Mouse (Mus musculus): ENCODE measurements around the gene Gm49339.
"Not testable (repeated sequence)": the region's sequence is repeated elsewhere in the genome, so short reads cannot be mapped to it uniquely, and the experiment has no call there.

Gm49339 gene

DNA sequence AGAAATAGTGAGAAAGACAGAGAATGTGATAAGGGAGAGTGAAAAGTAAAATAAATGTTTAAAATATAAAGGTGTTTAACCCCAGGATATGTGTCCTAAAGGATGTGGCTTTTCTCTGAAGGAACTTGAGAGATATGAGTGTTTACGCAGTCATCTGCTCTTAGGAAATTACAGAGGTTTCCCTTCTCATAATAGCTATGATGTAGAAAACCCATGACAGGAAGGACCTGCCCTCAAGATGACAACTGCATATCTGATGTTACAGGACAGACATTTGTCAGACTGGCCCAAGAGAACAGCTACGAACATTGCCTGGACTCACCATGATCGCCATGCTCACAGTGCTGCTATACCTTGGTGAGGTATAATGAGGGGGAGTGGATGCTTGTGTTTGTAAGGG, at the start of gene Gm49339, which contains the start of gene Lilr4b:
Gene Gm49339 (plus strand): TSS at position 216 of the 400 bp plus-strand sequence.
Gene Lilr4b (plus strand): TSS at position 236 of the 400 bp plus-strand sequence.
- not testable (repeated sequence) for DNase-seq (ENCODE audit: low read depth, low spot score)

DNA sequence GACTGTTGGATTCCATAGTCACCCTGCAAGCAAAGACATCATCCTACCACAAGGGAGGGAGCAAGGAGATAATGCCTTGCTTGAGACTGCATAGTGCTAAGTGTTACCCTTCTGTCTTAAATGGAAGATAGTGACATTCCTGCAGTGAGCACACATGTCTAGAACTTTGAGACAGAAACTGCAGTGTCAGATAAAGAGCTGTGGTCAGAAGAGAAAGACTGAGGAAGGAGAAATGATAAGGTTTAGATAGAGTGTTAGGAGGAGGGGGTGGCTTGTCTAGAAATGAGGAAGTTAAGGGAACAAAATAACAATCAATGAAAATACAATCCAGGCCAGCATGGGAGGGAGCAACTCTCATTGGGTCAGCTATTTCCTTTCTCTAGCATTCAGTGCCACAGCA, 47.5 kb upstream of the Gm49339 start:
- no peak for DNase-seq (ENCODE audit: low read depth, low spot score)

DNA sequence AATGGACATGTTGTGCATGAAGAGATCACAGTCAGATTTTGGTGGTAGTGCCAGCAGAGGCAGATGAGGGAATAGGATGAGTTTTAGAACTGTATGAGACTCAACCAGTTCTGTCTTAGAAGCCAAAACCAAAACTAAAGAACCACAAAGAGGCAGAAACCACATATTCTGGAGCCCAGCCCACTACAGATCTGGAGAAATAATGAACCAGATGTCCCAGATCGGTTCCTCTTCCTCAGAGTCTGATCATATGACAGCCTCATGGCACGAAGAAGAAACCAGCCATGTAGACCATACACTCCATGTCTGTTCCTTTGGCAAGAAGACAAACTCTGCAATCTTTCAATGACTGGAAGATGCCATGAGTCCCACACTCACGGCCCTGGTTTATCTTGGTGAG, 44.7 kb upstream of the Gm49339 start:
- no peak for DNase-seq (ENCODE audit: low read depth, low spot score)

DNA sequence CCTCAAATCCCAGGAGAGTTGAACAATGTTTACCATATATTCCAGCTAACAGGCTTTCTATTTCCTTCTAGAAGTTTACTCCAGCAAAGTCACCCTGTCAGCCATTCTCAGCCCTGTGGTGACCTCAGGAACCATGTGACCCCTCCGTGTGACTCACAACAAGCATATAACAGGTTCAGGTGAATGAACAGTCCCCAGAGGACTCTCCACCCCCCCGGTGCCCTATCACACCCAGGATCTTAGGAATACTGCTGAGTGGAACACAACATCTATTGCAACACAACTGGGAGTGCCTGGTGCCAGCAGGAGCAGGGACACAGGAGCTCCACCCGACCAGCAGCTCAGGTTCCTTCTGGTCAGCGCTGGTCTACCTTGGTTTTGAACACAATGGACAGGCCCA, 28.8 kb upstream of the Gm49339 start:
- no peak for DNase-seq (ENCODE audit: low read depth, low spot score)

DNA sequence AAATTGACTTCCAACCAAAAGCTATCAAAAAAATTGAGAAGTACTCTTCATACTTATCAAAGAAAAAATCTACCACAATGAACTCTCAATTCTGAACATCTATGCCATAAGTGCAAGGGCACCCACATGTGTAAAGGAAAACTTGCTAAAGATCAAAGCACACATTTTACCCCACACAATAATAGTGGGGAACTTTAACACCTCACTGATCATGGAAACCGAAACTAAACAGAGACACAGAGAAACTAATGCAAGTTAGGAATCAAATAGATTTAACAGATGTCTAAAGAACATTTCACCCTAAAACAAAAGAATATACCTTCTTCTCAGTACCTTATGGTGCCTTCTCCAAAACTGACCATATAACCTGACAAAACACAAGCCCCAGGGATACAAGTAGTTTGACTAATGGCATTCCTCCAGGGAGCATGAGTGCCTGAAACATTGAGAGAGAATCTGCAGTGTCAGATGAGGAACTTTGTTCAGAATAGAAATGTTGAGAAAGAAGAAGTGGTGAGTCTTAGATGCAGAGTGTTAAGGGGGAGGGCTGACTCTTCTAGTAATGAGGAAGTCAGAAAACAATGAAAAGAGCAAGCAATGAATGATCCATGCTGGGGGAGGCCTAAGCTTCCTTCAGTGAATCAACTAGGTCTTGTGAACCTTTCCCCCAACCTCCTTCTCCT, 26.7 kb upstream of the Gm49339 start:
- no peak for DNase-seq (ENCODE audit: low read depth, low spot score)

DNA sequence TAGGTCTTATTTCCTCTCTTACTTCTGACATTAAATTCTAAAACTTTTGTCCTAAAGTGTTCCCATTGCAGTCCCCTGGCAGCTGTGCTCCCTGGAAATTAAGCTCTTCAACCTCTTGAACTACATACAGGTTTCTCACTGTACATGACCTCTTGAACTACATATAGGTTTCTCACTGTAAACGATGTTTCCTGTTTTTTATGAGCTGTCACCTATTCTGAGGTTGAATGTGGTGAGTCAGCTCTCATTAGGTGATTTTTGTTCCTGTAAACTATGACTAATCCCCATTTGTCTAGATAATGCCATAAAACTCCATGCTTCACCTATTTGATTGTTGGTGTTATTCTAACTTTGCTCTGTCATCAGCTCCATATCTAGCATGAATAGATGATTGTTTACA, 26.0 kb upstream of the Gm49339 start:
- DNase-seq (ENCODE audit: low read depth, low spot score): no peak

DNA sequence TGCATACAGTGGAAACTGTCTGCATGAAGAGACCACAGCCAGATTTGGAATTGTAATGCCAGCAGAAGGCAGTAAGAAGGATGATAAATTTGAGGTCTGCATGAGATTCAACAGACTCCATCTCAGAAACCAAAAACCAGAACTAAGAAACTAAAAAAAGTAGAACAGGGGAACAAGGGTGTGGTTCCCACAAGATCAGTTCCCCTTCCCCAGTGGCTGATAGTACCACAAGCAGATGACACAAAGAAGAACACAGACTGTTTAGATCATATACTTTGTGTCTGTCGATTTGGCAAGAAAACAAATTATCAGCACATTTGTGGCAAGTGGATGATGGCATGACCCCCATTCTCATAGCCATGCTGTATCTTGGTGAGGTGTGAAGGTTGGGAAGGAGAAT, 24.6 kb upstream of the Gm49339 start:
- DNase-seq (ENCODE audit: low read depth, low spot score): no peak

DNA sequence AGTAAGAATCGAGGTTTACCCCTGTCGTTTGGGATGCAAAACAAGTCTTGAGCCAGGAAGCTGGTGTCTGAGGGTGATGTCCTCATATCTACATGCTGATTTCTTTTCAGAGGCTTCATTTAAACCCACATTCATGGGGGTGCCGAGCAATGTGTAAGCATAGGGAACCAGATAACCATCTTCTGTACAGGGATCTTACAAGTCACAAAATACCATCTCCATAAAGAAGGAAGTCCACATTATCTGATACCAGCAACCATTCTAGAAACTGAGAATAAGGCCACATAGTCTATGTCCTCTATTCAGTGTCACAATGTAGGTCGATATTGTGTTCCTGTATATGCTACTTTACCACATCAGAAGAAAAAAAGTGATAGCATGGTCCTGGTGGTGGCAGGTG, 24.0 kb upstream of the Gm49339 start:
- DNase-seq (ENCODE audit: low read depth, low spot score): no peak

DNA sequence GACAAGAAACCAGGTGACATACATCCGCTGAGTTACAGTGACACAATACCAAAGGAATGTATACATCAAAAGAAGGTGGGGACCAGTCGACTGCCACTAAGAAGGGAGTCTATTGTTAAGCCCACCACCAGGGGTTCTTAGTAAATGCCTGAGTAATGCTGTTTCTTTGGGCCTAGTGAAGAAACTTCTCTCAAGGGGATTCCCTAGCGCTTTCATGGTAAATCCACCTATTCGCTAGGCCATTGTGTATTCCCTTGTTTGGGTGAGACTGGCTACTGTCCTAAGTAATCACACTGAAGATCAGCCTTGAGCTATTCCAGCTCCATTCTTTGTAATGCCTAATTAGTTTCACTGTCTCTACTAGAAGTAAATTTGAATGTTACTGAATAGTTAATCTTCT, 16.6 kb upstream of the Gm49339 start:
- not testable (repeated sequence) for DNase-seq (ENCODE audit: low read depth, low spot score)

DNA sequence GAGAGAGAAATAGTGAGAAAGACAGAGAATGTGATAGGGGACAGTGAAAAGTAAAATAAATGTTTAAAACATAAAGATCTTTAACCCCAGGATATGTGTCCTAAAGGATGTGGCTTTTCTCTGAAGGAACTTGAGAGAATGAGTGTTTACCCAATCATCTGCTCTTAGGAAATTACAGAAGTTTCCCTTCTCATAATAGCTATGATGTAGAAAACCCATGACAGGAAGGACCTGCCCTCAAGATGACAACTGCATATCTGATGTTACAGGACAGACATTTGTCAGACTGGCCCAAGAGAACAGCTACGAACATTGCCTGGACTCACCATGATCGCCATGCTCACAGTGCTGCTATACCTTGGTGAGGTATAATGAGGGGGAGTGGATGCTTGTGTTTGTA, 10.3 kb downstream of the Gm49339 start, which contains the start of gene Lilrb4a:
Gene Lilrb4a (plus strand): TSS at position 266 of the 400 bp plus-strand sequence.
- DNase-seq (ENCODE audit: low read depth, low spot score): not testable (repeated sequence)

DNA sequence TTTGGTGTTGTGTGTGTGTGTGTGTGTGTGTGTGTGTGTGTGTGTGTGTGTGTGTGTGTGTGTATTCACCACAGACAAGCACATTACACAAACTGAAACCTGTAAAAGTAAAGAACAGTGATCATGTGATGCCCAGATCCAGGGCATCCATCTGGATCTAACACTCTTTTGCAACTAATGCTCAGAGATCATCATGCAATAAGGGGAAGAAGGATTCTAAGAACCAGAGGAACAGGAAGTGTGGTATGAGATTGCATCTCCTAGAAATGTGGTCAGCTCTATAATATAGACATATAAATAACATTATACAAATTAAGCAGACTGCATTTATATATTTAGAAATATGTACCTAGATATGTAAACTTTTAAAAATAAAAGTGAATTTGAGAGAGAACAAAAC, 39.6 kb downstream of the Gm49339 start:
- no peak for DNase-seq (ENCODE audit: low read depth, low spot score)

DNA sequence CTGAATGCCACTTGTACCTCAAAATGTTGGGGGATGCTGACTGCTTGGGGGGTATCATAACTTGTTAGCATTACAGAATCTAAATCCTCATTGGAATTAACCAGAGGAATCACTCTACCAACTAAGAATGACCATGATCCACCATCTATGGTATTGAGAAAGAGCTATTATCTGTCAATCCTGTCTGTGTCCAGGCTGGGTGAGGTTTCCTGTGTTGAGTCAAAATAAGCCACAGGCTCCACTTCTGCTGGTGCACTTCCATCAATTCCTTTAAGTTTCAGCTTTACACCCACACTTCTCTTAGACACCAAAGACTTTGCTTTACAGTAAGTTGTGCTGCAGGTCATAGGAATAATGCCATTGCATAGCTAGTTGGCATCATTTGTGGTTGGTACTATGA, 41.0 kb downstream of the Gm49339 start:
- no peak for DNase-seq (ENCODE audit: low read depth, low spot score)

DNA sequence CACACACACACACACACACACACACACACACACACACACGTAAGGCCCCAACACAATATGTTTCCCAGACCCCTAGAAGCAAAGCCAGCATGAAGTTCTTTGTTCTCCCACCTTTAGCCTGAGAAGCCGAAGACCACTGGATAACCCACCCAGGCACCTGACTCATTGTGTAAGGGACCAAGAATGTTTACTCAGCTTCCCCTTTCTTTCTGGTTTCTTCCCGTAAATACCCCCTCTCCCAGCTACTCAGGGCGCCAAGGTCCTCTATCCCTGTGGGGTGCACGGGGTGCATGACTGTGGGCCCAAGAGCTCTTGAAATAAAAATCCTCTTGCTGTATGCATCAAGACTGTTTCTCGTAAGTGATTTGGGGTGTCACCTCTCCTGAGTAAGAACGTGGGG, 45.7 kb downstream of the Gm49339 start:
- no peak for DNase-seq (ENCODE audit: low read depth, low spot score)

DNA sequence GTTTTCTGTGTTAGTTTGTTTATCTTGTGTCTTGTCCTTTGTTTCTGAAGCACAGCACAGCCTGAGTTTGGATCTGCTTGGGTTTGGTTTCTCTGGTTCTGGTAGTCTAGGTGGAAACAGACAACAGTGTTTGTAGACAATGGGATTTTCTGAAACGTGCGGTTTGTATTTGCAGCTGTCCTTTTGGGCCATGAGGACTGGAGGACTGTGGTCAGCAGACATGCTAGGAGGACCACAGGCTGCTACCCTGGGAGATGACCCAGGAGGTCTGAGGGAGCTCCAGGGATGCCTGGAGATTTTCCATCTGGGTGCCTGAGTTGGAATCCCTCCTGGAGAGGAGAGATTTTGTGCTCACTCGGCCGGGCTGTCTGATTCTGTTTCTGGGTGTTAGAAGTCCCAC, 46.2 kb downstream of the Gm49339 start:
- DNase-seq (ENCODE audit: low read depth, low spot score): no peak

DNA sequence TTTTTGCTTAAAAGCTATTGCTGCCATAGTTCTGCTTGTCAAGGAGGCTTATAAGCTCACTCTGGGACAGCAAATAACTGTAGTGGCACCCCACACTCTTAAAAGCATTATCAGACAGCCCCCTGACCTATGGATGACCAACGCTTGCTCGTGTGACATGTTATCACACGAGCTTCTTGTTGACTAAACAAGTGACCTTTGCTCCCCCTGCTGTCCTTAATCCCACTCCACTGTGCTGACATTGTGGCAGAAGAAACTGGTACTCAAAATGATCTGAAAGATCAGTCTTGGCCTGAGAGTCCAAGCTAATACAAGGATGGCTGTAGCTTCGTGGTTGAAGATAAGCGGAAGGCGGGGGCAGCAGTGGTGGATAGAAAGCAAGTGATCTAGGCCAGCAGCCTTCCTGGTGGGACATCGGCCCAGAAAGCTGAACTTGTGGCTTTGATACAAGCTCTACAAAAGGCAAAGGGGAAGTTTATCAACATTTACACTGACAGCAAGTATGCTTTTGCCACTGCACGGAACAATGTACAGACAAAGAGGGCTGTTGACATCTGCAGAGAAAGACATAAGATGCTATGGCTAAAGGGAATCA, 48.5 kb downstream of the Gm49339 start:
- DNase-seq (ENCODE audit: low read depth, low spot score): no peak

DNA sequence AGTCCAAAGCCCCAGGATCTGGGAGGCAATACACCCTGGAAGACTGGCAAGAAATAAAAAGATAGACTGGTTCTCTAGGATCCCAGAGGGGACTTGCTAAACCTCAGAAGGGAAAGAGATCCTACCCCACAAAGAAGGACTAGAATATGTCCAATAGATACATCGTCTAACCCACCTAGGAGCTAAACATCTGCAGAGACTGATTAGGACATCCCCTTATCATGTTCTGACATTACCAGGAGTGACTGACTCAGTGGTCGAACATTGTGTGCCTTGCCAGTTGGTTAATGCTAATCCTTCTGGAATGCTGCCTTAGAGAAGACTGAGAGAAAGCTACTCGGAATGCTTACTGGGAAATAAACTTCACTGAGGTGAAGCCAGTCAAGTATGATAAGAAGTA, 49.1 kb downstream of the Gm49339 start:
- no peak for DNase-seq (ENCODE audit: low read depth, low spot score)

DNA sequence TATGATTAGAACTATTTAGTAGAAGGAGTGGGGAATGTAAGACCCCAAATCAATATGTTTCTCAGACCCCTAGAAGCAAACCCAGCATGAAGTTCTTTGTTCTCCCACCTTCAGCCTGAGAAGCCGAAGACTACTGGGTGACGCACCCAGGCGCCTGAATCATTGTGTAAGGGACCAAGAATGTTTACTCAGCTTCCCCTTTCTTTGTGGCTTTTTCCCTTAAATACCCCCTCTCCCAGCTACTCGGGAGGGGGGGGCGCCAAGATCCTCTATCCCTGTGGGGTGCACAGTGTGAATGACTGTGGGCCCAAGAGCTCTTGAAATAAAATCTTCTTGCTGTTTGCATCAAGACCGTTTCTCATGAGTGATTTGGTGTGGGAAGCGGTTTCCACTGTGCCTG, 50.4 kb downstream of the Gm49339 start:
- no peak for DNase-seq (ENCODE audit: low read depth, low spot score)
